Mouse (Mus musculus): ENCODE results near the gene Endog. TPM values are rescaled to one million over a fixed set of nuclear protein-coding genes. Genes with fewer than 3 reads are reported as not detected.
"Not testable (repeated sequence)": the region's sequence is repeated elsewhere in the genome, so short reads cannot be mapped to it uniquely, and the experiment has no call there.

Endog gene
- polyA plus RNA-seq, 1 experiment from 2014 or later = 20.7 TPM

DNA sequence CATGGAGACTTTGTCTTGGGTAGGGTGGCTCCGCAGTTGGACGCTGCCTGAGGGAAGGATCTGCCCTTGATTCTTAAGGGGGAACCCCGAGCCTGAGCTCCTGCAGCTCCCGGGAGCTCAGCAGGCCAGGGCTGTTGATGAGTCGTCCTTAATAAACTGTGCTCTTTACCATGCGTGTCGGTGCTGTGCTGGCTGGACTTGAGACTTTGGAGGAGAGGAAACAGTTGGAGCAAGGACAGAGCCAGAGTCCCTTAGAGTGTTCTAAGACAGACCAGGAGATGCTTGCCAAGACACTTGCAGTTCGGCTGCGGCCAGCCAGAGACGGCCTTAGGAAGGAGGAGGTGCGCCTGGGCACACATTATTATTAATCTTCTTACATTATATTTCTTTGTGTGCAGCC lies 19.5 kb upstream of the Endog start:
- ATAC-seq (ENCODE audit: insufficient number of reproducible peaks, low FRiP score, low TSS enrichment, low read depth) (no peak), DNase-seq (ENCODE audit: low spot score) (no peak)
- Histone ChIP-seq H3K9ac (ENCODE audit: low read length) (no peak overlapping the region), H3K4me1 (ENCODE audit: control insufficient read depth, insufficient read depth, low read length) (no peaks in the 10 kb centered on the region), H3K4me2 (ENCODE audit: low read depth, severe bottlenecking) (no peak overlapping the region), H3K27me3 (ENCODE audit: control insufficient read depth, insufficient read depth, low read length) (no peaks in the 10 kb centered on the region), H3K9me3 (ENCODE audit: control insufficient read depth, low read length) (no peaks in the 10 kb centered on the region), H3K4me3 (ENCODE audit: low read depth, low read length) (no peak overlapping the region), H3K27ac (replicated peaks; ENCODE audit: low read depth, low read length) (no peak overlapping the region), H3K36me3 (ENCODE audit: control insufficient read depth, insufficient read depth, low read length) (peaks cover 17% of the 10 kb centered on the region)
- 90% methylated on average over 11 of the region's 11 CpGs for WGBS

- H3K36me3 ChIP-seq (ENCODE audit: control insufficient read depth, insufficient read depth, low read length) = peaks cover 17% of the 10 kb centered on the region
- DNase-seq (ENCODE audit: low spot score) = no peak
- WGBS = 86% methylated on average over 8 of the region's 8 CpGs
- no peaks in the 10 kb centered on the region for H3K9me3 ChIP-seq (ENCODE audit: control insufficient read depth, low read length)
- no peak overlapping the region for H3K27ac ChIP-seq (replicated peaks; ENCODE audit: low read depth, low read length)
- no peak for ATAC-seq (ENCODE audit: insufficient number of reproducible peaks, low FRiP score, low TSS enrichment, low read depth)
- H3K4me1 ChIP-seq (ENCODE audit: control insufficient read depth, insufficient read depth, low read length) = no peaks in the 10 kb centered on the region
- no peak overlapping the region for H3K4me2 ChIP-seq (ENCODE audit: low read depth, severe bottlenecking)
- no peaks in the 10 kb centered on the region for H3K27me3 ChIP-seq (ENCODE audit: control insufficient read depth, insufficient read depth, low read length)
- no peak overlapping the region for H3K9ac ChIP-seq (ENCODE audit: low read length)
- H3K4me3 ChIP-seq (ENCODE audit: low read depth, low read length) = no peak overlapping the region
Observed at GRCm38 (mm10) chr2:30152616-30153015, 18.7 kb upstream of the Endog start.

DNA sequence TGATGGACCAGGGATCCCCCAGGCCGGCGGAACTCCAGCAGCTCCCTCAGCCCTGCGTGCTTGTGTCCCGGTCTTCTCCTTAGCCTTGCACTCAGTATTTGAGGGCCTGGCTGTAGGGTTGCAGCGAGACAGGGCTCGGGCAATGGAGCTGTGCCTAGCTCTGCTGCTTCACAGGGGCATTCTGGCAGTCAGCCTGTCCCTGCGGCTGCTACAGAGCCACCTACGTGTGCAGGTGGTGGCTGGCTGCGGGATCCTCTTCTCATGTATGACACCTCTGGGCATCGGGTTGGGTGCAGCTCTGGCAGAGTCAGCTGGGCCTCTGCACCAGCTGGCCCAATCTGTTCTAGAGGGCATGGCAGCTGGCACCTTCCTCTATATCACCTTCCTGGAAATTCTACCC lies 11.4 kb upstream of the Endog start:
- ATAC-seq (ENCODE audit: insufficient number of reproducible peaks, low FRiP score, low TSS enrichment, low read depth); H3K36me3 ChIP-seq (ENCODE audit: control insufficient read depth, insufficient read depth, low read length); H3K4me1 ChIP-seq (ENCODE audit: control insufficient read depth, insufficient read depth, low read length): not testable (repeated sequence)

DNA sequence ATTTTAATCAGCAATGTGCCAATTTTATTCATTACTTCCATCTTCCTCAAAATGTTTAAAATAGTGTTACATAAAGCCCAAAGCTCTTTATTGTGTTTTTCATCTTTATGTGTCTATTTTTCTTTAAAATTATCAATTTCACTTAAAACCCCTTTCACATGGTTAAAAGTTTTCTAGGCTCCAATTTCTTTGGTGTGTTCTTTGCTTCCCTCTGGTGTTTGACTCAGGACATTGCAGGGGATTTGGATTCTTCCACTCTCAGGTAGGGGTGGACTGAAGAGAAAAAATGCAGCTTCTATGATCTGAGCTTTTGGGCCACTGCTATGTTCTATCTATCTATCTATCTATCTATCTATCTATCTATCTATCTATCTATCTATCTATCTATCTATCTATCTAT lies 9.5 kb upstream of the Endog start:
- H3K9me3 ChIP-seq (ENCODE audit: control insufficient read depth, low read length) = peaks cover 3% of the 10 kb centered on the region; the same call in 1 of the 2 replicates
- no peak overlapping the region for H3K4me3 ChIP-seq (ENCODE audit: low read depth, low read length)
- no peaks in the 10 kb centered on the region for H3K36me3 ChIP-seq (ENCODE audit: control insufficient read depth, insufficient read depth, low read length)
- no peak overlapping the region for H3K4me2 ChIP-seq (ENCODE audit: low read depth, severe bottlenecking)
- H3K4me1 ChIP-seq (ENCODE audit: control insufficient read depth, insufficient read depth, low read length) = no peaks in the 10 kb centered on the region
- H3K27me3 ChIP-seq (ENCODE audit: control insufficient read depth, insufficient read depth, low read length) = no peaks in the 10 kb centered on the region
- H3K27ac ChIP-seq (replicated peaks; ENCODE audit: low read depth, low read length) = no peak overlapping the region
- ATAC-seq (ENCODE audit: insufficient number of reproducible peaks, low FRiP score, low TSS enrichment, low read depth) = no peak
- DNase-seq (ENCODE audit: low spot score) = peak; percentile 64
- no peak overlapping the region for H3K9ac ChIP-seq (ENCODE audit: low read length)

More for the DNA sequence above, 11.4 kb upstream of the Endog start:
- not testable (repeated sequence) for H3K9ac ChIP-seq (ENCODE audit: low read length); DNase-seq (ENCODE audit: low spot score); H3K4me2 ChIP-seq (ENCODE audit: low read depth, severe bottlenecking); H3K4me3 ChIP-seq (ENCODE audit: low read depth, low read length); H3K27ac ChIP-seq (replicated peaks; ENCODE audit: low read depth, low read length); H3K27me3 ChIP-seq (ENCODE audit: control insufficient read depth, insufficient read depth, low read length); H3K9me3 ChIP-seq (ENCODE audit: control insufficient read depth, low read length)
- 84% methylated on average over 8 of the region's 10 CpGs for WGBS

DNA sequence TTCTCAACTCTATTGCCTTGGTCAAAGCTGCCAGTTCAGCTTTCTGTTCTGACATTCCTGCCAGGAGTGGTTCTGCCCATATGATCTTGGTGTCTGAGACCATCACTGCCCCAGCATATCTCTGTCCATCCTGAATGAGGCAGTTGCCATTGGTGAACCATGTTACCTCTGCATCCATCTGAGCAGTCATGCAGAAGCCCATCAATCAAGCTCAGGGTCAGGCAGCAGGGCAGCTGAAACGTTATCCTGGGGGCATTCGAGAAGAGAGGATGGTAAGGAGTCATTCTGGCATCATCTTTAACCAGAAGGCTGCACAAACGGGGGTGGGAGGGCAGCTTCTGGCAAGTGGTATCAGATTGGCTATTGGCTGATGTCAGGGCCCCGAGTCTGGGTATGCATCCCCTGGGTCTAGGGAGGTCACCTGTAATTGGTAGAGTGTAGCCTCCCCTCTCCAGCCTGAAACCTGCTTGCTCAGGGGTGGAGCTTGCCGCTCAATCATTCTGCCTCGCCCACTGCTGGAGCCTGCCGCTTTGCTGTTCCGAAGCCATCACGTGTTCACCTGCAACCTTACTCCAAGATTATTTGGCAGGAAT lies 6.9 kb upstream of the Endog start:
- DNase-seq (ENCODE audit: low spot score) = no peak
- no peak overlapping the region for H3K27ac ChIP-seq (replicated peaks; ENCODE audit: low read depth, low read length)
- no peaks in the 10 kb centered on the region for H3K4me1 ChIP-seq (ENCODE audit: control insufficient read depth, insufficient read depth, low read length)
- no peaks in the 10 kb centered on the region for H3K36me3 ChIP-seq (ENCODE audit: control insufficient read depth, insufficient read depth, low read length)
- peaks cover 5% of the 10 kb centered on the region; the same call in 1 of the 2 replicates for H3K9me3 ChIP-seq (ENCODE audit: control insufficient read depth, low read length)
- no peaks in the 10 kb centered on the region for H3K27me3 ChIP-seq (ENCODE audit: control insufficient read depth, insufficient read depth, low read length)
- ATAC-seq (ENCODE audit: insufficient number of reproducible peaks, low FRiP score, low TSS enrichment, low read depth) = no peak
- no peak overlapping the region for H3K4me2 ChIP-seq (ENCODE audit: low read depth, severe bottlenecking)
- 50% methylated on average over 9 of the region's 9 CpGs for WGBS
- no peak overlapping the region for H3K9ac ChIP-seq (ENCODE audit: low read length)
- no peak overlapping the region for H3K4me3 ChIP-seq (ENCODE audit: low read depth, low read length)

DNA sequence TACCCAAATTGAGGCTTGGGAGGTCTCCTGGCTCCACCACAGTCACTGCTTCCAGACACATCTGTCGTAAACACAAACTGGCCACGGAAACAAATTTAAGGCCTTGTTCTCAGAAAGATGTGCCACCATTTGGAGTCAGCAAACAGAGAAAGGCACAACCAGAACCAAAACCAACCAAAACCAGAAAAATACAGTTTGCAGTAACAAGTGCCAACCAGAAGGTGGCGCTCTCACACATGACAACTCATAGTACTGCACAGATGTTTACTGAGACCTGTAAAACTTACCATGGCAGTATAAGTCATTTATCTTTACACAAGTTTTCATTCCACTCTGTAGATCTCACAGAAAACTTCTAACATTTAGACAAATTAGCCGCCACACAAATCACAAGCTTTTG lies 4.6 kb upstream of the Endog start:
- Histone ChIP-seq H3K4me3 (ENCODE audit: low read depth, low read length) (no peak overlapping the region), H3K27me3 (ENCODE audit: control insufficient read depth, insufficient read depth, low read length) (no peaks in the 10 kb centered on the region), H3K27ac (replicated peaks; ENCODE audit: low read depth, low read length) (no peak overlapping the region), H3K4me1 (ENCODE audit: control insufficient read depth, insufficient read depth, low read length) (no peaks in the 10 kb centered on the region), H3K4me2 (ENCODE audit: low read depth, severe bottlenecking) (no peak overlapping the region), H3K36me3 (ENCODE audit: control insufficient read depth, insufficient read depth, low read length) (no peaks in the 10 kb centered on the region), H3K9ac (ENCODE audit: low read length) (no peak overlapping the region), H3K9me3 (ENCODE audit: control insufficient read depth, low read length) (peaks cover 5% of the 10 kb centered on the region; the same call in 1 of the 2 replicates)
- WGBS = 55% methylated on average over 4 of the region's 4 CpGs
- no peak for ATAC-seq (ENCODE audit: insufficient number of reproducible peaks, low FRiP score, low TSS enrichment, low read depth)
- DNase-seq (ENCODE audit: low spot score) = no peak

DNA sequence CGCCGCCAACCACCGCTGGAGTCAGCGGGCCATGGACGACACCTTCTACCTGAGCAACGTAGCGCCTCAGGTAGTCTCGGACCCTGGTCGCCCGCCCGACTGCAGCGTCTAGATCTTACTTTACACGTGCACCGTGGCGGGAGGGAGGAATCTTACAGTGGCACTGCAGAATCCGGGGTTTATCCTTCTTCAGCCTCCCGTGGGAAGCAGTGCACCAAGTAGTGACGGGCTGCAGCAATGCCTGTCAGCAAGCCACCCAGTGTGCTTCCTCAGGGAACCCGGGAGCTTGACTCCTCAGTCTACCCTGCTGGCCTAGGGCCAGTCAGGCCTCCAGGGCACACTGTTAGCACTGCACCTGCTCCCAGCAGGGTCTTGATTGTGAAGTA lies 697 bp downstream of the Endog start:
- Histone ChIP-seq H3K4me2 (ENCODE audit: low read depth, severe bottlenecking) (peak overlapping the region; percentile 96), H3K27me3 (ENCODE audit: control insufficient read depth, insufficient read depth, low read length) (no peaks in the 10 kb centered on the region), H3K4me3 (ENCODE audit: low read depth, low read length) (peak overlapping the region; percentile 73), H3K4me1 (ENCODE audit: control insufficient read depth, insufficient read depth, low read length) (peaks cover 3% of the 10 kb centered on the region), H3K9ac (ENCODE audit: low read length) (peak overlapping the region; percentile 76), H3K9me3 (ENCODE audit: control insufficient read depth, low read length) (no peaks in the 10 kb centered on the region), H3K36me3 (ENCODE audit: control insufficient read depth, insufficient read depth, low read length) (peaks cover 24% of the 10 kb centered on the region), H3K27ac (replicated peaks; ENCODE audit: low read depth, low read length) (no peak overlapping the region)
- DNase-seq (ENCODE audit: low spot score) (no peak), ATAC-seq (ENCODE audit: insufficient number of reproducible peaks, low FRiP score, low TSS enrichment, low read depth) (0 out of 2 replicates have a peak, but pooled peaks have one; percentile 10)
- under 1% methylated on average over 19 of the region's 19 CpGs for WGBS

- Histone ChIP-seq H3K4me3 (ENCODE audit: low read depth, low read length) (no peak overlapping the region), H3K4me1 (ENCODE audit: control insufficient read depth, insufficient read depth, low read length) (peaks cover 9% of the 10 kb centered on the region), H3K36me3 (ENCODE audit: control insufficient read depth, insufficient read depth, low read length) (peaks cover 24% of the 10 kb centered on the region), H3K27ac (replicated peaks; ENCODE audit: low read depth, low read length) (no peak overlapping the region), H3K9me3 (ENCODE audit: control insufficient read depth, low read length) (no peaks in the 10 kb centered on the region), H3K27me3 (ENCODE audit: control insufficient read depth, insufficient read depth, low read length) (no peaks in the 10 kb centered on the region), H3K9ac (ENCODE audit: low read length) (no peak overlapping the region), H3K4me2 (ENCODE audit: low read depth, severe bottlenecking) (no peak overlapping the region)
- WGBS = 95% methylated on average over 20 of the region's 20 CpGs
- no peak for ATAC-seq (ENCODE audit: insufficient number of reproducible peaks, low FRiP score, low TSS enrichment, low read depth)
- no peak for DNase-seq (ENCODE audit: low spot score)
Observed at GRCm38 (mm10) chr2:30173541-30174240, 2.4 kb downstream of the Endog start.

All from limb, embryonic 11.5 days (tissue).